Mouse (Mus musculus) cerebellum, adult 2 months (tissue): ENCODE measurements around the gene Upf1. TPM values are rescaled to one million over a fixed set of nuclear protein-coding genes. Genes with fewer than 3 reads are reported as not detected.
A peak's percentile ranks its signal among the peaks of the same experiment; 100 is the strongest.

Source experiments
- DNase-seq, 2 experiments: peaks; one replicate each; pipeline ENCODE4 v3.0.0; 2021
- H3K27ac ChIP-seq: fragments of 200-500 bp; 2 replicates; pipeline ENCODE4 v1.5.1; 2012; ENCODE audit warnings: low read length, control low read depth, inconsistent platforms; ENCODE audit not compliant: insufficient read depth
- H3K27me3 ChIP-seq: fragments of 200-500 bp; 2 replicates; pipeline ENCODE4 v1.6.1; 2012; ENCODE audit warnings: inconsistent platforms, mild to moderate bottlenecking, low read length, moderate library complexity; ENCODE audit not compliant: control insufficient read depth, insufficient read depth
- H3K4me1 ChIP-seq: fragments of 200-500 bp; 2 replicates; pipeline ENCODE4 v1.6.1; 2011; ENCODE audit warnings: low read length; ENCODE audit not compliant: control insufficient read depth, insufficient read depth
- H3K4me3 ChIP-seq: fragments of 200-500 bp; replicated peaks from 2 replicates; pipeline ENCODE3; 2011; ENCODE audit warnings: mild to moderate bottlenecking, low read depth, low read length, control low read depth; ENCODE audit not compliant: insufficient read depth
- CTCF ChIP-seq: fragments of 200-500 bp; IDR thresholded peaks from 2 replicates; pipeline ENCODE4 v1.5.1; 2011; ENCODE audit warnings: low read depth, mild to moderate bottlenecking, control low read depth, low read length, moderate library complexity, borderline replicate concordance; ENCODE audit not compliant: insufficient read depth
- POLR2A ChIP-seq: fragments of 200-500 bp; IDR thresholded peaks from 2 replicates; pipeline ENCODE4 v1.6.1; 2011; ENCODE audit warnings: low read length, control low read depth, borderline replicate concordance; ENCODE audit not compliant: insufficient read depth
- WGBS: fragments of 180-500 bp; shearing (Covaris S2); methylation state at CpG from one replicate; pipeline ENCODE4 v1.1.7; 2018; 5-methylcytosine and 5-hydroxymethylcytosine counted together
- polyA plus RNA-seq: library from polyadenylated mRNA; depleted of rRNA; stranded (reverse); fragments of >200 nt; gene quantifications from 2 replicates; pipeline ENCODE4 v1.2.3, GENCODE M21; 2012; rRNA removed

Upf1 gene
- polyA plus RNA-seq: 37.9 and 41.3 TPM in 2 replicates

GRCm38 (mm10) chr8:70353194-70353817, at the start of gene Upf1:
TSS of gene Upf1 (minus strand) at chr8:70353278.
- peak; percentile 100 for DNase-seq
- Histone ChIP-seq H3K4me3 (peak within 1 kb of the TSS; percentile 89), H3K4me1 (peaks cover 31% of the 10 kb centered on the region), H3K27ac (peak within 1 kb of the TSS; percentile 89), H3K27me3 (no peaks in the 10 kb centered on the region)
- WGBS: under 1% methylated on average over 69 of the region's 69 CpGs
- TF ChIP-seq CTCF (no peak), POLR2A (peak; percentile 99)

DNA sequence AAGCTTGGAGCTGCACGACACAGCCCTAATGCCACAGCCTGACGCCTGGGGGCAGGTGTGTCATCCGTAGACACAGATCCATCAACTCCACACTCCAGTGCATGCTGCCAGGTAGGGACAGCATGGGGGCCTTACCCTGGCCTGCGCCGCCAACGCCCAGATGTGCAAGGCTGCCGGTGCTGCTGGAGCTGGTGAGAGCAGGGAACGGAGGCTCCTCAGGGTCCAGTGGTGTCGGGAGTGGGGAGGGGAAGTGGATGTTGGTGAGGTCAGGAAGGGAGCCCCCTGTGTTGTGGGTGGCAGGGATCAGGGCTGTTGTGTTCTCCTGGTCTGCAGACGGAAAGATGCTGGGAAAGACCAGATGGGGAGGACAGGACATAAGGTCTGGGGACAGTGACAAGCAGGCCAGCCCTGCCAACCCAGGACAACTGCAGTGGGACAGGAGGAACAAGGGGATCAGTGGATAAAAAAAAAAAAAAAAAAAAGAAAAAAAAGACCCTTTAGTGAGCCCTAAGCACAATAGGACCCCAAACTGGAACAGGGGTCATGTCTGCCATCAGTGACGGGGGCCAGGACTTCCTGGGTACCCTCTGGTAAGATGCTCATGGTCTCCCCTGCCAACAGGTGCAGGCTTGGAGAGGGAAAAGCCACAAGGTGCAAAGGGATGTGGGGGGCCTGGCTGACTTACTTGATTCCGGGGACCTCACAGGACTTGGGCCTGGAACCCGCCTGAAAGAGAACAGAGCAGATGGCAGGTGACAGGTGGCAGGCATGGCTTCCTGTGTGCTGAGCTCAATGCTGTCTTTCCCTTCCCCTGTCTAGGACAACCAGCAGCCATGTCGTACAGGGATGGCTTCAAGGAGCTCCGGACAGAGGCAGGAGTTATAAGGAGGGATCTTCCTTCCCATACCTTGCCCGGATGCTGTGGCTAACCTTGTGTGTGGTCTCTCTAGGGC, 44.8 kb upstream of the Upf1 start:
- peaks cover 69% of the 10 kb centered on the region for H3K4me1 ChIP-seq
- H3K4me3 ChIP-seq: no peak overlapping the region
- no peaks in the 10 kb centered on the region for H3K27me3 ChIP-seq
- H3K27ac ChIP-seq: peak overlapping the region; percentile 94
- no peak; the same call in 1 of the 2 replicates for TF ChIP-seq POLR2A
- no peak for TF ChIP-seq CTCF
- peak; percentile 92 to 94 for DNase-seq
- WGBS: 31% methylated on average over 16 of the region's 16 CpGs

DNA sequence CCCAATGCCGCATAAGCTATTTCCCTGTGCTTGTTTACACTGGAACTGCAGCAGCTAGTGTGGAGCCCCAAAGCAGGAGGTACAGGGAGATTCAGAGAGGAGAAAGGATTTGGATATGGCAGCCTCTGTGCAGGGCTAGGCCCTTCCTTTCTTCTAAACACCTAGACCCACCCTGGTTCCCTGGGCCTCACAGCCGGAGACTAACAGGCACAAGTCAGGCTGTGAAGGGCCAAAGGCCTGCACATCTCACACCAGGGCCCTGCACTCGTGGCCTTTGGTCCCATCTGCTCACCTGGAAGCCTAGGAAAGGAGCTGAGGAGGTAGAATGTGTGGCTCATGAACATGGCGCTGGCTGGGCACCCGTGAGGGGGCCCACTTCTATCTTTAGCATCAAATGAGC, 43.1 kb upstream of the Upf1 start:
- DNase-seq: no peak
- no peaks in the 10 kb centered on the region for H3K27me3 ChIP-seq
- TF ChIP-seq POLR2A: no peak
- TF ChIP-seq CTCF: no peak
- H3K4me1 ChIP-seq: peaks cover 66% of the 10 kb centered on the region
- WGBS: 22% methylated on average over 5 of the region's 5 CpGs
- H3K4me3 ChIP-seq: no peak overlapping the region
- H3K27ac ChIP-seq: peak overlapping the region; percentile 94

GRCm38 (mm10) chr8:70395649-70396048, 42.6 kb upstream of the Upf1 start:
- Histone ChIP-seq H3K4me1 (peaks cover 65% of the 10 kb centered on the region), H3K27ac (peak overlapping the region; percentile 94), H3K27me3 (no peaks in the 10 kb centered on the region), H3K4me3 (no peak overlapping the region)
- DNase-seq: peak; percentile 92 to 97
- no peak for TF ChIP-seq POLR2A
- no peak for TF ChIP-seq CTCF
- 7% methylated on average over 5 of the region's 5 CpGs for WGBS

DNA sequence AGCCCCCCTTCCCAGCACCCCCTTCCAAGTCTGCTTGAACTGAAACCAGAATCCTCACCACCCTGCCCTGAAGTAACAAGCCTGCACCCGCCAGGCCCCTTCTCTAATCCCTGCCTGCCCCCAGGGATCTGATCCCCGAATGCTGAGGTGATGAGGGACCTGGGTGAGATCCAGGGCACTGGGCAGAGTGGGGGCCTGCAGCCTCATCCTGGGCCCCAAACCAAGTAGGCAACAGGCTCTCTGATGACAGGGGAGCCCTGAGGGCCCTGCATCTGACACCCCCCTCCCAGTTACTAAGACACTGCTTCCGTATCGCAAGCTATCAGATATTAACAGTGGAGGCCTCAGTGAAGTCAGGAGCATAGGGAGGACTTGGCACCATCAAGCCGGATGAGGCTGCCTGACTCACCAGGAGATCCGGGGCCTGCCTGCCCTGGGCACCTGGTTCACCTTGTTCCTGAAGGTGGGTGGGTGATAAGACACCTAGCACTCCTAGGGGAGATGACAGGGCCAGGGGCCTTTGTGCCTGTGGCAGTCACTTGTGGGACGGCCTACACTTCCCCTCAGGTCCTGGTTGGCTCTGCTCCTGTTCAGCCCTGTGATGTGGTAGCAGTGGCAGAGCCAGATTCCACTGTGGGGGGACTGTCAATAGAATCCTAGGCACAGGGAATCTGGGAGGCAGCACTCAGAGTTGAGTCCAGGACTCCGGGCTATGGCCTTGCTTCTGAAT, 41.4 kb upstream of the Upf1 start:
- Histone ChIP-seq H3K27ac (peak overlapping the region; percentile 59), H3K4me1 (peaks cover 62% of the 10 kb centered on the region), H3K4me3 (no peak overlapping the region), H3K27me3 (no peaks in the 10 kb centered on the region)
- no peak for TF ChIP-seq POLR2A
- no peak for TF ChIP-seq CTCF
- 28% methylated on average over 8 of the region's 8 CpGs for WGBS
- peak in 1 of 2 experiments; percentile 59 for DNase-seq

DNA sequence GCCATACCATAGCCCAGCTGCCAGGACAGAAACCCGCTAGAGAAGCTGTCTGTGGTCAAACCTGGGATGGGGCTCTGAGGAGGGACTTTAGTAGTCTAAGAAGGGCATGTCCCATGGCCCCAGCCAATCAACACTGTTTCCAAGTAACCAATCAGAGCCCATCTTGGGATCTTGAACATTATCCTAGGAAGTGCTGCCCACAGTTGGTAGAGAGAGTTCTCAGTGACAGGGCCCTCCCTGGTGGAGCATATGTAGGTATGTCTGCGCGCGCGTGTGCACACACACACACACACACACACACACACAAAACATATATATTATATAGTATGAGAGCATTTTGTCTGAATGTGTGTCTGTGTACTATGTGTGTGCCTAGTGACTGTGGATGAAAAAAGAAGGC, 40.0 kb upstream of the Upf1 start:
- no peak overlapping the region for H3K4me3 ChIP-seq
- no peak overlapping the region for H3K27ac ChIP-seq
- TF ChIP-seq POLR2A: no peak
- TF ChIP-seq CTCF: no peak
- H3K4me1 ChIP-seq: peaks cover 55% of the 10 kb centered on the region
- WGBS: 91% methylated on average over 5 of the region's 5 CpGs
- no peak for DNase-seq
- no peaks in the 10 kb centered on the region for H3K27me3 ChIP-seq

- Histone ChIP-seq H3K27me3 (no peaks in the 10 kb centered on the region), H3K27ac (peak overlapping the region; percentile 74), H3K4me1 (peaks cover 26% of the 10 kb centered on the region), H3K4me3 (no peak overlapping the region)
- 34% methylated on average over 2 of the region's 2 CpGs for WGBS
- TF ChIP-seq POLR2A (no peak), CTCF (no peak)
- peak; percentile 60 to 73 for DNase-seq
Observed at GRCm38 (mm10) chr8:70389678-70390077, 36.6 kb upstream of the Upf1 start.
